Mouse (Mus musculus) left cerebral cortex, adult 8-10 months (tissue): Measurements from ENCODE around the gene Sit1. TPM values are rescaled to one million over a fixed set of nuclear protein-coding genes. Genes with fewer than 3 reads are reported as not detected.

ENCODE experiments used
- DNase-seq, 2 experiments: peaks; one replicate each; pipeline ENCODE4 v3.0.0; 2022; ENCODE audit warnings: low spot score in 2 of 2
- total RNA-seq, 4 experiments: library from RNA; stranded (reverse); gene quantifications; 2 replicates each; pipeline ENCODE4 v1.2.4; 2022

Gene Sit1
- total RNA-seq, 4 experiments from 2014 or later = 0.46 TPM; not detected in 3

DNA sequence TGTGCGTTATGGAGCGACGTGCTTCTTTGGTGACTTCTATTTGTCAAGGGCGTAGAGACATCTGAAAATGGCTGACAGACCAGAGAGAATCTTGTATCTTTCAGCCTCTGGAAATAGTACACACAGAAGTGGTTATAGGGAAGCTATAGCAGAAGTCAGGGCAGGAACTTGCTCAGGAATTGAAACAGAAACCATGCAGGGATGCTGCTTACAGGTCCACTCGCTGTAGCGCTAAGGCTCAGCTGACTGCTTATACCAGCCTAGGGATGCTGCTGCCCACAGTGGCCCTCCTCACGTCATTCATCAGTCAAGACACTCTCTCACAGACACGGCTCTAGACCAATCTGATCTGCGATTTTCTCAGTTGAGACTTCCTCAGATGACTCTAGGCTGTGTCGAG lies 13.2 kb downstream of the Sit1 start:
- DNase-seq = no peak

- no peak for DNase-seq
These were observed 16.7 kb downstream of the Sit1 start for GRCm38 (mm10) chr4:43466872-43467271.

DNA sequence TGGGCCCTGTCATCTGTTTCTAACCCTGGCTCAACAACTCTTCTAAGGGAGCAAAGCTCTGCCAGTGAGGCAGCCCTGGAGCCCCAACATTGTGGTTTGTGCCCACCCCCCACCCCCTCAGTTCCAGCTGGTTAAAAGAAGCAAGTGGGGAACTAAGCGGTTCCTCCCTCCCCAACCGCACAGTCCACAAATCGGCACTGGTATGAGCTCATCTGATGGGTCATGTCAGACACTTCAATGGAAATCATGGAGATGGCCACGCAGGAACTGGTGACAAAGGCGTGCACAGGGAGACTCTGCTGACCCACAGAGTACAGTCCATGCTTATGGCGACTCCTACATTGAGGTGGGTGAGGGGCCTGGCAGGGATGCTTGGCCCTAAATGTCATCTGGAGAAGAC lies 17.6 kb downstream of the Sit1 start:
- DNase-seq = no peak

GRCm38 (mm10) chr4:43463102-43463501 lies 20.4 kb downstream of the Sit1 start:
- no peak for DNase-seq

DNA sequence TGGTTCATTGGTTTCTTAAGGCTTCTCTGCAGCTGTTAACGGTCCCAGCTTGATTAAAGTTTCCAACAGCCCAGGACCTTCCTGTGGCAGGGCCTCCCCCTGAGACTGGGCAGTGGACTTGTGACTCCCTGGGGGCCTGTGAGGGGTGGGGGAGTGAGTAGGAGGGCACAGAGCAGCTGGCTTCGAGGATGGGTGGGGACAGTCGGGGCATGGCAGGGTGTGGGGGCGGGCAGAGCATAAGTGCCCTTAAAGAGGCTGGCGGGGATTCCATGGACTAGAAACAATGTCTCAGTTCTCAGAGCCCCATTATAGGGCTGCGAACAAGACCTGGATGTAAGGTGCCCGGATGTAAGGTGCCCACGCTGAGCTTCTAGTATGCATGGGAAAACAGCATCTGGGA lies 26.4 kb downstream of the Sit1 start:
- DNase-seq = no peak

- no peak for DNase-seq
These were observed 27.1 kb downstream of the Sit1 start for GRCm38 (mm10) chr4:43456470-43456869.

DNA sequence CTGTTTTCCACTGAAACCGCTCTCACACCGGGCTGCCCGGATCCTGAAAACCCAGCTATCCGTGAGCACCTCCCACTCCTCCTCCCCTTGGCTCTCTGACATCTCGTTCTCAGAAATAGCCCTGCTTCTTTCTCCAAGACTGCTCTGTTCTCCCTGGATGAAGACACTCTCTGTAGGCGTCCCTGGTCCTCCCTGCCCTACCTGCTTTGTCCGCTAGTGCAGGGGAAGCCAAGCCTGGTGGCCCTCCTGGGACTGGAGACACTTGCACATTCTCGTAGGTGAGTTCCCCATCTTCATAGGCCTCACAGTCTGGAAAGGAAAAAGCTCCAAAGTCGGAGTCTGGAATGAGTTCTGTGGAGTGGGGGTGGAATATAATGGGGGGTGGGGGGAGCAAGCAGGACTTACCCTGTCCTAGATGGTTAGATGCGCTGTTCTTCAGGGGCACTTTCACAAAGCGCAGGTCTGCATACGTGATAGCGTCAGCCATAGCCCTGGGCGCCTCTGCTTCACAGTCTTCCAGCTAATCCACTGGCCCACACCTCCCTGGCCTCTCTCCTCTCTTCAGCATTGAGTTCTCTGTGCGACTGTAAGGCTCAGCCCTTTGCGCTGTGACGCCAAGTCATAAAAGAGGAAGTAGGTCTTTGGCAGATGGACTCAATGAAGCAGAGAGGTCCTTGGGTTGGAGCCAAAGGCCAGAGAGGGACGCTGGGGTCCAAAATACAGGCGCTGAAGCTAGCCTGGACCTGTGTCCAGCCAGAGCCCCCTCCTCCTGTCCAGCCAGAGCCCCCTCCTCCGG lies 29.3 kb downstream of the Sit1 start, which contains the start of gene Cd72:
TSS of gene Cd72 (minus strand) at position 588 of the 796 bp plus-strand sequence.
- no peak for DNase-seq

GRCm38 (mm10) chr4:43453413-43453812 lies 30.1 kb downstream of the Sit1 start:
- DNase-seq = no peak

- DNase-seq = no peak
These were observed 31.2 kb downstream of the Sit1 start for GRCm38 (mm10) chr4:43452315-43452714.

- no peak for DNase-seq
These were observed 35.0 kb downstream of the Sit1 start for GRCm38 (mm10) chr4:43448554-43448953.

- DNase-seq = no peak
These were observed 36.3 kb downstream of the Sit1 start for GRCm38 (mm10) chr4:43447251-43447650.

GRCm38 (mm10) chr4:43443511-43443910 lies 40.0 kb downstream of the Sit1 start:
- DNase-seq = no peak

DNA sequence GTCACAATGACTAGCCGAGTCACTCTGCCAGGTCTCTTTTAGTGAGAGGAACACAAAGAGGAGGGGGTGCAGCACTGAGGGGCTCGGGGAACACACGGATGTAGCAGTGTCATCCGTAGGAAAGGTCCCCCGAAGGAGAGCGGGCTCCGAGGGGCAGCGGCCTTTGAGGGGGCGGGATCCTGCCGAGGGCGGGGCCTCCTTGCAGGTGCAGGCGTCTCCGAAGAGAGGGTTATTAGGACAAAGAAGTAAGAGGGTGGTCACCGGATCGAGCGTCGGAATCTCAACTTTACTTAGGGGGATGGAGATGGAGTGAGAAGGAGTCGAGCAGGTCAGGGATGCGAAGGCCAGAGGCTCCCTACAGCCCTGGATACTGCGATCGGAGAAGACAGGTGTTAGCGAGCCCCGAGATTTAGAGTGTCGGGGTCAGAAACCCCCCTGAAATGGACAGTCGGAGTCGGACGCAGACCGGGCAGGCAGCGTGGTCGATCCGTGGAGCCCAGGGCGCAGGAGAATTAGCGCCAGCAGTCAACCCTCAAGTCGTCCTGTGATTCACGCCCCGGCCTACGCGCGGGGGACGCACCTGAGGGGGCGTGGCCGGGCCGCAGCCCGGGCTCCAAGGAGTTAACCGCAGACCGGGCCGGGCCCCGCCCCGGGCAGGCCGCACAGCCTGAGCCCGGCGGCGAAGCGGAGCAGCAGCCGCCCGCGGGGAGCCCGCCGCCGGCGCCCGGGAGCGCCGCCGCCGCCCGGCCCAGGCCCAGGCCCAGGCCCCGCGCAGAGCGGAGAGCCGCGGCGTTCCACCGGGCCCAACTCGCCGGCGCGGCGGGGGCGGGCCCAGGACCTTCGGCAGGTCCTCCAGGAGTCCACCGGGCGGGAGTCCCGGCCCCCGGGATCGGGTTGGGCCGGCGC lies 40.8 kb downstream of the Sit1 start:
- peak; percentile 51 to 80 for DNase-seq

GRCm38 (mm10) chr4:43442044-43442443 lies 41.5 kb downstream of the Sit1 start:
- peak; percentile 98 for DNase-seq

- no peak for DNase-seq
These were observed 41.9 kb downstream of the Sit1 start, which contains the start of gene Tesk1 for GRCm38 (mm10) chr4:43441639-43442038. Gene Tesk1 (plus strand): TSS chr4:43441939.

GRCm38 (mm10) chr4:43432832-43433231 lies 50.7 kb downstream of the Sit1 start:
- DNase-seq = no peak

Other genes with a start within 250 kb of the Sit1 start
- gene Atp8b5, start 216.6 kb downstream of the Sit1 start, total RNA-seq = under 1 TPM; 0.09 to 0.46 (median 0.25) TPM
- gene Rusc2, start 101.8 kb downstream of the Sit1 start, total RNA-seq = 100 to 1,000 TPM; 116 to 144 (median 123) TPM
- 1 to 10 TPM; 1.3 to 1.9 (median 1.4) TPM for gene Fam166b, start 54.6 kb downstream of the Sit1 start, total RNA-seq
- gene Tesk1, start 41.8 kb downstream of the Sit1 start, total RNA-seq = 10 to 100 TPM; 91.7 to 98.0 (median 95.6) TPM
- gene Cd72, start 29.1 kb downstream of the Sit1 start, total RNA-seq = 1 to 10 TPM in 3 of 4 experiments, under 1 TPM in 1; 0.38 to 2.9 (median 1.6) TPM
- gene Ccdc107, start 9.2 kb upstream of the Sit1 start, total RNA-seq = 10 to 100 TPM; 26.5 to 37.8 (median 30.1) TPM
- gene Arhgef39, start 16.0 kb upstream of the Sit1 start, total RNA-seq = 1 to 10 TPM; 1.2 to 2.2 (median 1.6) TPM
- 1 to 10 TPM; 2.1 to 5.1 (median 2.8) TPM for gene Car9, start 23.2 kb upstream of the Sit1 start, total RNA-seq
- gene Tpm2, start 40.0 kb upstream of the Sit1 start, total RNA-seq = 10 to 100 TPM; 11.7 to 14.4 (median 13.8) TPM
- gene Creb3, start 78.6 kb upstream of the Sit1 start, total RNA-seq = 10 to 100 TPM; 68.2 to 77.9 (median 73.6) TPM
- 10 to 100 TPM; 38.8 to 55.7 (median 46.1) TPM for gene Tln1, start 79.0 kb upstream of the Sit1 start, total RNA-seq
- 10 to 100 TPM; 47.0 to 60.5 (median 49.8) TPM for gene Rgp1, start 95.0 kb upstream of the Sit1 start, total RNA-seq
- 10 to 100 TPM; 62.1 to 69.7 (median 65.6) TPM for gene Gba2, start 95.1 kb upstream of the Sit1 start, total RNA-seq
- 1 to 10 TPM in 1 of 4 experiments, not detected in 3; 1.1 TPM for gene Msmp, start 100.8 kb upstream of the Sit1 start, total RNA-seq
- 10 to 100 TPM; 42.5 to 60.2 (median 56.9) TPM for gene Npr2, start 148.2 kb upstream of the Sit1 start, total RNA-seq
- gene Spag8, start 169.9 kb upstream of the Sit1 start, total RNA-seq = 1 to 10 TPM; 1.3 to 1.6 (median 1.5) TPM
- 10 to 100 TPM; 29.6 to 46.8 (median 41.6) TPM for gene Hint2, start 172.7 kb upstream of the Sit1 start, total RNA-seq
- 10 to 100 TPM; 56.5 to 59.6 (median 57.4) TPM for gene Tmem8b, start 185.2 kb upstream of the Sit1 start, total RNA-seq
- gene Fam221b, start 185.4 kb upstream of the Sit1 start, total RNA-seq = 1 to 10 TPM; 1.2 to 2.0 (median 1.6) TPM
- not detected for gene Olfr70, start 217.1 kb upstream of the Sit1 start, total RNA-seq
- not detected for gene Olfr71, start 226.5 kb upstream of the Sit1 start, total RNA-seq
- gene Hrct1, start 243.5 kb upstream of the Sit1 start, total RNA-seq = under 1 TPM; 0.60 to 0.91 (median 0.75) TPM
- under 1 TPM; 0.39 to 0.91 (median 0.81) TPM for gene Spaar, start 246.3 kb upstream of the Sit1 start, total RNA-seq